Mouse (Mus musculus) left cerebral cortex, adult 18-20 months (tissue): ENCODE data around the gene Med24. TPM values are rescaled to one million over a fixed set of nuclear protein-coding genes. Genes with fewer than 3 reads are reported as not detected.
"Not testable (repeated sequence)": the region's sequence is repeated elsewhere in the genome, so short reads cannot be mapped to it uniquely, and the experiment has no call there.

ENCODE experiments used
- DNase-seq, 2 experiments: peaks; one replicate each; pipeline ENCODE4 v3.0.0; 2021 to 2022; ENCODE audit warnings: low spot score in 2 of 2, mixed read lengths in 1 of 2
- total RNA-seq, 2 experiments: library from RNA; stranded (reverse); gene quantifications; 2 replicates each; pipeline ENCODE4 v1.2.3; 2021

The Med24 gene
- total RNA-seq, 2 experiments from 2014 or later: 108 to 127 TPM

GRCm38 (mm10) chr11:98723098-98723497 is 6.1 kb downstream of the Med24 start:
- DNase-seq: no peak

- peak; percentile 18 to 57 for DNase-seq
Observed at GRCm38 (mm10) chr11:98721458-98722226, 7.6 kb downstream of the Med24 start.

GRCm38 (mm10) chr11:98720756-98721155 is 8.5 kb downstream of the Med24 start:
- DNase-seq: no peak

GRCm38 (mm10) chr11:98717904-98718303 is 11.3 kb downstream of the Med24 start:
- DNase-seq: peak; percentile 85 to 89

- no peak for DNase-seq
Observed at GRCm38 (mm10) chr11:98715946-98716345, 13.3 kb downstream of the Med24 start.

- no peak for DNase-seq
Observed at GRCm38 (mm10) chr11:98713703-98714102, 15.5 kb downstream of the Med24 start.

- DNase-seq: not testable (repeated sequence)
Observed at GRCm38 (mm10) chr11:98712009-98712408, 17.2 kb downstream of the Med24 start.

GRCm38 (mm10) chr11:98711046-98711434 is 18.2 kb downstream of the Med24 start:
- no peak for DNase-seq

GRCm38 (mm10) chr11:98710416-98711045 is 18.7 kb downstream of the Med24 start:
- peak; percentile 77 to 85 for DNase-seq

GRCm38 (mm10) chr11:98709001-98709741 is 20.1 kb downstream of the Med24 start:
- peak; percentile 48 to 51 for DNase-seq

- DNase-seq: no peak
Observed at GRCm38 (mm10) chr11:98708282-98708956, 20.8 kb downstream of the Med24 start.

- DNase-seq: no peak
Observed at GRCm38 (mm10) chr11:98707401-98708281, 21.6 kb downstream of the Med24 start.

- DNase-seq: no peak
Observed at GRCm38 (mm10) chr11:98705021-98705420, 24.2 kb downstream of the Med24 start.

GRCm38 (mm10) chr11:98702323-98702722 is 26.9 kb downstream of the Med24 start:
- no peak for DNase-seq

- DNase-seq: no peak
Observed at GRCm38 (mm10) chr11:98701213-98701670, 28.0 kb downstream of the Med24 start, which contains the start of gene Csf3. Gene Csf3 (plus strand): TSS chr11:98701263.

- DNase-seq: peak; percentile 73 to 83
Observed at GRCm38 (mm10) chr11:98699911-98700310, 29.3 kb downstream of the Med24 start.

GRCm38 (mm10) chr11:98698849-98699640 is 30.2 kb downstream of the Med24 start:
- no peak for DNase-seq

- DNase-seq: no peak
Observed at GRCm38 (mm10) chr11:98697225-98697624, 32.0 kb downstream of the Med24 start.
